Mouse (Mus musculus): ENCODE data around the gene Eif4e. TPM values are rescaled to one million over a fixed set of nuclear protein-coding genes. Genes with fewer than 3 reads are reported as not detected.

Gene Eif4e
- 310 TPM for polyA plus RNA-seq (2014; fragmentation: Illumina TruSeq; extraction: RNeasy Lipid Tissue Mini Kit (QIAGEN cat#74804))

DNA sequence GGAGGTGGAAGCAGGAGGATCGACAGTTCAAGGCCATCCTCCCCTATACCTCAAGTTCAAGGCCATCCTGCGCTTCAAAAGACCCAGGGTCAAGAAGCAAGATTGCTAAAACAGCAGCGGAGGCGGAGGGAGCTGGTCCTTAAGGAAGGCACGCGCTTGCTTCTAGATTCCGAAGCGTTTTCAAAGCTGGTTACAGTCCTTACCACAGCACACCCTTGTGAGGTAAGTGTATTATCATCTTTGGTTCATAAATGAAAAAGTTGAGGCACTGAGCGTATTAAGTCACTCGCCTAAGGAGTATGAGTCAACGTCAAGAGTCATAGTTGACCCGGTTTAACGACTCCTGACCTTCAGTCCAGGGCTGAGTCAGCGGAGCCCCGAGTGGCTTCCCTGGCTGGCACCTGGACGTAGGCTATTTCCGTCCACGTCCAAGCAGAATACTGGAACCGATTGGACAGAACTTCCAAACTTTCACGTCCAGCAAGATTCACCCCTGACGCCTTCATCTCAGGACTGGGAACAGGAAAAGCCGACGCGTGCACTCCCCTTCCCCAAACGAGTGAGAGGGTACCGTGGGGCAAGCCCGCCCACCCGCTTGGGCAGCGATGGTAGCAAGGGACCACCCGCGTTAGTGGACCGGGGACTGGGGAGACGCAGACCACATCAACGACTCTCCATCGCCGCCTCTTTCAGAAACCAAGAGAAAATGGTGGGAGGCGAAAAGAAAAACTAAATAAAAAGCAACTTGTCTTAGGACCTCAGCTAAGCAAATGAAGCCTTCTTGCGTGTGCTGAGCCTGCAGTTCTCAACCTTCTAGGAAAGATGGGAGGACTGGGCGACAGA is at the start of gene Eif4e:
Eif4e (plus strand) TSS at position 107 of the 843 bp plus-strand sequence.

DNA sequence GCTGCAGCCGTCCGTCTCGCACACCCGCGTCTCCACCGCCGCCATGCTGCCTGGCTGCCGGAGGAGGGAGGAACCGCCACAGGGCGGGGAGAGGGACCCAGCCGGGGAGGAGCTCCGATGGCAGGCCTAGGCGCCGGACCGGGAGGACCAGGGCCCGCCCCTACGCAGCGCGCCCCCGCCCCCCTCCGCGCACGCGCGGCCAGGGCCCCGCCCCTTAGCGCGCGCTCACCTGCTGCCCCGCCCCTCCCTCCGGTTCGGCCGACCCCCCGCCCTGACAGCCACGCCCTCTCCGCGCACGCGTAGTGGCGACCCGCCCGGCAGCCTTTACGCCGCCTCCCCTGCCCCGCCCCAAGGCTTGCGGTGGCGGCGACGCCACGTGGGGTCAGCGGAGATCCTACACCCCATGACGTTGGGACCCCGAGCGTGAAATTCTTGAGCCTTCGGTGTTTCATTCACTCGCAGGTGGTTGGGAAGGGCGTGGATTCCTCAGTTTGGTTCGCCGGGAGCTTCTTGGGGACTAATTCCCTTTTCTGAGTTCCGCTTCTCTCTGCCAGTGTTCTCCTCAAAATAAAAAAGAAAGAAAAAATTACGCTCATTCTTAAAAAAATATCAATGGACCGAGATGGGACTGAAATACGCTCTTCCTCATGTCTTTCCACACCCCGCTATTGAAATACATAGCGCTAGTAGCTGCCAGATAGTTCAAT is 36.5 kb upstream of the Eif4e start, which contains the start of gene Metap1:
Metap1 (minus strand) TSS at position 189 of the 707 bp plus-strand sequence.

Other genes with a start within 250 kb of the Eif4e start
- not detected for gene Adh6a, start 212.9 kb upstream of the Eif4e start, polyA plus RNA-seq (2014; fragmentation: Illumina TruSeq; extraction: RNeasy Lipid Tissue Mini Kit (QIAGEN cat#74804))
- gene Adh6b, start 184.4 kb upstream of the Eif4e start, polyA plus RNA-seq (2014; fragmentation: Illumina TruSeq; extraction: RNeasy Lipid Tissue Mini Kit (QIAGEN cat#74804)) = not detected
- not detected for gene Adh4, start 110.7 kb upstream of the Eif4e start, polyA plus RNA-seq (2014; fragmentation: Illumina TruSeq; extraction: RNeasy Lipid Tissue Mini Kit (QIAGEN cat#74804))
- gene Adh5, start 83.1 kb upstream of the Eif4e start, polyA plus RNA-seq (2014; fragmentation: Illumina TruSeq; extraction: RNeasy Lipid Tissue Mini Kit (QIAGEN cat#74804)) = 200 TPM
- 62.4 TPM for gene Metap1, start 36.7 kb upstream of the Eif4e start, polyA plus RNA-seq (2014; fragmentation: Illumina TruSeq; extraction: RNeasy Lipid Tissue Mini Kit (QIAGEN cat#74804))
- 33.7 TPM for gene Tspan5, start 216.0 kb downstream of the Eif4e start, polyA plus RNA-seq (2014; fragmentation: Illumina TruSeq; extraction: RNeasy Lipid Tissue Mini Kit (QIAGEN cat#74804))

Measured in ovary, adult 10 weeks (tissue).